Mouse (Mus musculus): Measurements from ENCODE around the gene Dst.

The Dst gene

GRCm38 (mm10) chr1:34167151-34168057 lies 259.4 kb downstream of the Dst start:
- no peak for DNase-seq (ENCODE audit: low read depth, low spot score)

GRCm38 (mm10) chr1:34169086-34169485 lies 261.1 kb downstream of the Dst start:
- DNase-seq (ENCODE audit: low read depth, low spot score) = no peak

- DNase-seq (ENCODE audit: low read depth, low spot score) = no peak
These were observed 266.5 kb downstream of the Dst start for GRCm38 (mm10) chr1:34174517-34174916.

- DNase-seq (ENCODE audit: low read depth, low spot score) = peak; percentile 75
These were observed 266.9 kb downstream of the Dst start for GRCm38 (mm10) chr1:34174961-34175360.

GRCm38 (mm10) chr1:34178022-34178727 lies 270.1 kb downstream of the Dst start:
- DNase-seq (ENCODE audit: low read depth, low spot score) = no peak

GRCm38 (mm10) chr1:34179756-34180155 lies 271.7 kb downstream of the Dst start:
- no peak for DNase-seq (ENCODE audit: low read depth, low spot score)

GRCm38 (mm10) chr1:34182406-34183249 lies 274.6 kb downstream of the Dst start:
- no peak for DNase-seq (ENCODE audit: low read depth, low spot score)

- no peak for DNase-seq (ENCODE audit: low read depth, low spot score)
These were observed 275.4 kb downstream of the Dst start for GRCm38 (mm10) chr1:34183250-34183926.

- DNase-seq (ENCODE audit: low read depth, low spot score) = peak; percentile 69
These were observed 276.2 kb downstream of the Dst start for GRCm38 (mm10) chr1:34184266-34184665.

GRCm38 (mm10) chr1:34186033-34186432 lies 278.0 kb downstream of the Dst start:
- DNase-seq (ENCODE audit: low read depth, low spot score) = peak; percentile 57

- DNase-seq (ENCODE audit: low read depth, low spot score) = no peak
These were observed 279.5 kb downstream of the Dst start for GRCm38 (mm10) chr1:34187501-34187900.

- no peak for DNase-seq (ENCODE audit: low read depth, low spot score)
These were observed 280.8 kb downstream of the Dst start for GRCm38 (mm10) chr1:34188721-34189236.

- no peak for DNase-seq (ENCODE audit: low read depth, low spot score)
These were observed 281.3 kb downstream of the Dst start for GRCm38 (mm10) chr1:34189318-34189717.

- peak; percentile 75 for DNase-seq (ENCODE audit: low read depth, low spot score)
These were observed 281.9 kb downstream of the Dst start for GRCm38 (mm10) chr1:34189970-34190369.

GRCm38 (mm10) chr1:34192174-34192573 lies 284.1 kb downstream of the Dst start:
- DNase-seq (ENCODE audit: low read depth, low spot score) = no peak

GRCm38 (mm10) chr1:34200791-34201190 lies 292.8 kb downstream of the Dst start:
- no peak for DNase-seq (ENCODE audit: low read depth, low spot score)

- peak; percentile 73 for DNase-seq (ENCODE audit: low read depth, low spot score)
These were observed 293.5 kb downstream of the Dst start for GRCm38 (mm10) chr1:34201483-34201882.

- DNase-seq (ENCODE audit: low read depth, low spot score) = no peak
These were observed 303.7 kb downstream of the Dst start for GRCm38 (mm10) chr1:34211704-34212103.

- DNase-seq (ENCODE audit: low read depth, low spot score) = no peak
These were observed 308.4 kb downstream of the Dst start for GRCm38 (mm10) chr1:34216456-34216855.

GRCm38 (mm10) chr1:34218323-34218722 lies 310.3 kb downstream of the Dst start:
- DNase-seq (ENCODE audit: low read depth, low spot score) = peak; percentile 75

GRCm38 (mm10) chr1:34218801-34219200 lies 310.8 kb downstream of the Dst start:
- no peak for DNase-seq (ENCODE audit: low read depth, low spot score)
